Mouse (Mus musculus) heart, postnatal 0 days (tissue): Measurements from ENCODE around the gene Hoxc9. TPM values are rescaled to one million over a fixed set of nuclear protein-coding genes. Genes with fewer than 3 reads are reported as not detected.

Experiments used
- ATAC-seq: fragments of 200-750 bp; cut with Nextera tagmentation; 2 replicates; pipeline ENCODE4 v1.8.0; 2017; ENCODE audit warnings: low read depth, moderate number of reproducible peaks, moderate library complexity; ENCODE audit not compliant: insufficient read depth
- DNase-seq: peaks from one replicate; pipeline ENCODE4 v3.0.0-alpha.2; 2016; ENCODE audit warnings: low spot score
- H3K27ac ChIP-seq: fragments of 300-500 bp; sonication (generic); 2 replicates; pipeline ENCODE4 v1.5.1; 2014; ENCODE audit warnings: low read depth, mild to moderate bottlenecking
- H3K27me3 ChIP-seq: fragments of 300-500 bp; sonication (generic); 2 replicates; pipeline ENCODE4 v1.6.1; 2014; ENCODE audit warnings: low read length, mixed read lengths; ENCODE audit not compliant: control insufficient read depth, insufficient read depth
- H3K36me3 ChIP-seq: fragments of 300-500 bp; sonication (generic); replicated peaks from 2 replicates; pipeline ENCODE4 v1.6.1; 2014; ENCODE audit warnings: low read length, mixed read lengths; ENCODE audit not compliant: control insufficient read depth, insufficient read depth
- H3K4me1 ChIP-seq: fragments of 300-500 bp; sonication (generic); 2 replicates; pipeline ENCODE4 v1.6.1; 2014; ENCODE audit warnings: antibody characterized with exemption; ENCODE audit not compliant: control insufficient read depth, insufficient read depth
- H3K4me2 ChIP-seq: fragments of 300-500 bp; sonication (generic); 2 replicates; pipeline ENCODE4 v1.6.1; 2014; ENCODE audit warnings: low read depth, mild to moderate bottlenecking, low read length, moderate library complexity
- H3K4me3 ChIP-seq: fragments of 300-500 bp; sonication (generic); 2 replicates; pipeline ENCODE4 v1.5.1; 2014; ENCODE audit warnings: low read depth, low read length
- H3K9ac ChIP-seq: fragments of 300-500 bp; sonication (generic); replicated peaks from 2 replicates; pipeline ENCODE4 v1.6.1; 2014; ENCODE audit warnings: low read depth, low read length, mixed read lengths
- H3K9me3 ChIP-seq: fragments of 300-500 bp; sonication (generic); replicated peaks from 2 replicates; pipeline ENCODE4 v1.6.1; 2016; ENCODE audit warnings: low read length; ENCODE audit not compliant: control insufficient read depth
- CTCF ChIP-seq: IDR thresholded peaks from 2 replicates; pipeline ENCODE4 v1.5.1; 2016; ENCODE audit warnings: antibody characterized with exemption, control low read depth, low read depth
- EP300 ChIP-seq: IDR thresholded peaks from 2 replicates; pipeline ENCODE4 v1.6.1; 2016; ENCODE audit warnings: antibody characterized with exemption, low read depth
- WGBS: fragments of 180-500 bp; shearing (Covaris S2); extraction: QIAGEN DNeasy Blood & Tissue Kit; methylation state at CpG from one replicate; pipeline ENCODE4 v1.1.7; 2014; 5-methylcytosine and 5-hydroxymethylcytosine counted together
- polyA plus RNA-seq: library from polyadenylated mRNA; unstranded; fragments of >200 nt; fragmentation: Nextera tagmentation; extraction: Ambion mirVana; gene quantifications from 2 replicates; pipeline ENCODE4 v1.2.1, GENCODE M21; 2015
- total RNA-seq: library from RNA; depleted of rRNA; stranded (reverse); fragments of >200 nt; gene quantifications from 2 replicates; pipeline ENCODE4 v1.2.3, GENCODE M21; 2014; ENCODE audit warnings: low replicate concordance

Hoxc9 gene
- total and polyA plus RNA-seq, 2 experiments from 2014 or later = not detected

GRCm38 (mm10) chr15:102970740-102971139 is 5.5 kb upstream of the Hoxc9 start:
- Histone ChIP-seq H3K4me1 (no peaks in the 10 kb centered on the region), H3K4me3 (no peak overlapping the region), H3K27ac (no peak overlapping the region), H3K27me3 (peaks cover 100% of the 10 kb centered on the region), H3K9me3 (no peaks in the 10 kb centered on the region), H3K36me3 (no peaks in the 10 kb centered on the region), H3K4me2 (no peak overlapping the region), H3K9ac (no peak overlapping the region)
- TF ChIP-seq EP300 = no peak
- 0 out of 2 replicates have a peak, but pooled peaks have one; percentile 4 for TF ChIP-seq CTCF
- WGBS = 5% methylated on average over 12 of the region's 12 CpGs
- DNase-seq = no peak
- no peak for ATAC-seq

GRCm38 (mm10) chr15:102972254-102972653 is 4.0 kb upstream of the Hoxc9 start:
- ATAC-seq (no peak), DNase-seq (no peak)
- Histone ChIP-seq H3K4me3 (no peak overlapping the region), H3K36me3 (no peaks in the 10 kb centered on the region), H3K4me1 (peaks cover 4% of the 10 kb centered on the region; the same call in 1 of the 2 replicates), H3K9ac (no peak overlapping the region), H3K4me2 (no peak overlapping the region), H3K9me3 (no peaks in the 10 kb centered on the region), H3K27me3 (peaks cover 100% of the 10 kb centered on the region), H3K27ac (no peak overlapping the region)
- TF ChIP-seq CTCF = no peak
- no peak for TF ChIP-seq EP300
- under 1% methylated on average over 21 of the region's 21 CpGs for WGBS

GRCm38 (mm10) chr15:102972753-102973152 is 3.5 kb upstream of the Hoxc9 start:
- DNase-seq = no peak

GRCm38 (mm10) chr15:102975034-102975433 is 1.2 kb upstream of the Hoxc9 start:
- Histone ChIP-seq H3K4me1 (peaks cover 5% of the 10 kb centered on the region; the same call in 1 of the 2 replicates), H3K9me3 (no peaks in the 10 kb centered on the region), H3K36me3 (no peaks in the 10 kb centered on the region), H3K4me2 (no peak overlapping the region), H3K9ac (no peak overlapping the region), H3K27me3 (peaks cover 100% of the 10 kb centered on the region), H3K27ac (no peak overlapping the region), H3K4me3 (no peak overlapping the region)
- 5% methylated on average over 7 of the region's 7 CpGs for WGBS
- DNase-seq (no peak), ATAC-seq (no peak)
- TF ChIP-seq EP300 (no peak), CTCF (no peak)

More at GRCm38 (mm10) chr15:102972753-102973152, 3.5 kb upstream of the Hoxc9 start:
- TF ChIP-seq EP300 (no peak), CTCF (no peak)
- Histone ChIP-seq H3K9ac (no peak overlapping the region), H3K27ac (no peak overlapping the region), H3K4me3 (no peak overlapping the region), H3K9me3 (no peaks in the 10 kb centered on the region), H3K27me3 (peaks cover 100% of the 10 kb centered on the region), H3K4me2 (no peak overlapping the region), H3K36me3 (no peaks in the 10 kb centered on the region), H3K4me1 (peaks cover 5% of the 10 kb centered on the region; the same call in 1 of the 2 replicates)
- ATAC-seq = no peak
- WGBS = 2% methylated on average over 6 of the region's 6 CpGs

GRCm38 (mm10) chr15:102975688-102976111 is 539 bp upstream of the Hoxc9 start:
- ATAC-seq (no peak), DNase-seq (no peak)
- Histone ChIP-seq H3K9ac (no peak overlapping the region), H3K27me3 (peaks cover 100% of the 10 kb centered on the region), H3K4me3 (no peak overlapping the region), H3K4me1 (peaks cover 5% of the 10 kb centered on the region; the same call in 1 of the 2 replicates), H3K36me3 (no peaks in the 10 kb centered on the region), H3K9me3 (no peaks in the 10 kb centered on the region), H3K27ac (no peak overlapping the region), H3K4me2 (no peak overlapping the region)
- WGBS = 1% methylated on average over 21 of the region's 21 CpGs
- TF ChIP-seq EP300 = no peak
- no peak for TF ChIP-seq CTCF
